Mouse (Mus musculus): ENCODE data around the gene Hpn. TPM values are rescaled to one million over a fixed set of nuclear protein-coding genes. Genes with fewer than 3 reads are reported as not detected.
A peak's percentile ranks its signal among the peaks of the same experiment; 100 is the strongest.

The Hpn gene
- polyA plus RNA-seq, 1 experiment from 2014 or later = 17.4 TPM

GRCm38 (mm10) chr7:31096892-31097564 lies 18.1 kb downstream of the Hpn start:
- Histone ChIP-seq H3K27ac (ENCODE audit: low read length) (no peak overlapping the region), H3K9me3 (ENCODE audit: control insufficient read depth, low read length) (no peaks in the 10 kb centered on the region), H3K4me2 (ENCODE audit: low read depth, low read length) (no peak overlapping the region), H3K4me1 (replicated peaks; ENCODE audit: control insufficient read depth, insufficient read depth, low read length) (0 out of 2 replicates have a peak, but pooled peaks cover 3% of the 10 kb centered on the region), H3K4me3 (ENCODE audit: low read length) (no peak overlapping the region), H3K9ac (ENCODE audit: low read length) (no peak overlapping the region), H3K36me3 (ENCODE audit: control insufficient read depth, insufficient read depth, low read length) (no peaks in the 10 kb centered on the region), H3K27me3 (ENCODE audit: control insufficient read depth, insufficient read depth, low read depth, low read length) (no peaks in the 10 kb centered on the region)
- 67% methylated on average over 9 of the region's 9 CpGs for WGBS
- ATAC-seq (ENCODE audit: low read depth) = no peak

GRCm38 (mm10) chr7:31094774-31095501 lies 20.2 kb downstream of the Hpn start:
- H3K27me3 ChIP-seq (ENCODE audit: control insufficient read depth, insufficient read depth, low read depth, low read length) = no peaks in the 10 kb centered on the region
- H3K4me3 ChIP-seq (ENCODE audit: low read length) = no peak overlapping the region
- peak; percentile 11; the same call in 1 of the 2 replicates for ATAC-seq (ENCODE audit: low read depth)
- 0 out of 2 replicates have a peak, but pooled peaks cover 3% of the 10 kb centered on the region for H3K4me1 ChIP-seq (replicated peaks; ENCODE audit: control insufficient read depth, insufficient read depth, low read length)
- no peaks in the 10 kb centered on the region for H3K9me3 ChIP-seq (ENCODE audit: control insufficient read depth, low read length)
- H3K9ac ChIP-seq (ENCODE audit: low read length) = no peak overlapping the region
- 23% methylated on average over 12 of the region's 12 CpGs for WGBS
- no peak overlapping the region for H3K27ac ChIP-seq (ENCODE audit: low read length)
- H3K4me2 ChIP-seq (ENCODE audit: low read depth, low read length) = no peak overlapping the region
- no peaks in the 10 kb centered on the region for H3K36me3 ChIP-seq (ENCODE audit: control insufficient read depth, insufficient read depth, low read length)

- no peaks in the 10 kb centered on the region for H3K9me3 ChIP-seq (ENCODE audit: control insufficient read depth, low read length)
Observed at GRCm38 (mm10) chr7:31089721-31090120, 25.4 kb downstream of the Hpn start.

GRCm38 (mm10) chr7:31088206-31088605 lies 26.9 kb downstream of the Hpn start:
- no peak overlapping the region for H3K9ac ChIP-seq (ENCODE audit: low read length)
- no peak for ATAC-seq (ENCODE audit: low read depth)
- H3K4me1 ChIP-seq (replicated peaks; ENCODE audit: control insufficient read depth, insufficient read depth, low read length) = peaks cover 9% of the 10 kb centered on the region
- no peak overlapping the region for H3K27ac ChIP-seq (ENCODE audit: low read length)
- no peak overlapping the region for H3K4me3 ChIP-seq (ENCODE audit: low read length)
- no peaks in the 10 kb centered on the region for H3K27me3 ChIP-seq (ENCODE audit: control insufficient read depth, insufficient read depth, low read depth, low read length)
- H3K9me3 ChIP-seq (ENCODE audit: control insufficient read depth, low read length) = no peaks in the 10 kb centered on the region
- H3K4me2 ChIP-seq (ENCODE audit: low read depth, low read length) = no peak overlapping the region
- WGBS = 63% methylated on average over 3 of the region's 3 CpGs
- H3K36me3 ChIP-seq (ENCODE audit: control insufficient read depth, insufficient read depth, low read length) = no peaks in the 10 kb centered on the region

More at GRCm38 (mm10) chr7:31089721-31090120, 25.4 kb downstream of the Hpn start:
- no peak for ATAC-seq (ENCODE audit: low read depth)
- H3K27me3 ChIP-seq (ENCODE audit: control insufficient read depth, insufficient read depth, low read depth, low read length) = no peaks in the 10 kb centered on the region
- no peak overlapping the region for H3K4me3 ChIP-seq (ENCODE audit: low read length)
- no peak overlapping the region for H3K27ac ChIP-seq (ENCODE audit: low read length)
- 69% methylated on average over 2 of the region's 2 CpGs for WGBS
- peaks cover 5% of the 10 kb centered on the region for H3K4me1 ChIP-seq (replicated peaks; ENCODE audit: control insufficient read depth, insufficient read depth, low read length)
- no peak overlapping the region for H3K9ac ChIP-seq (ENCODE audit: low read length)
- H3K4me2 ChIP-seq (ENCODE audit: low read depth, low read length) = no peak overlapping the region
- no peaks in the 10 kb centered on the region for H3K36me3 ChIP-seq (ENCODE audit: control insufficient read depth, insufficient read depth, low read length)

- H3K4me1 ChIP-seq (replicated peaks; ENCODE audit: control insufficient read depth, insufficient read depth, low read length) = peaks cover 9% of the 10 kb centered on the region
- WGBS = 40% methylated on average over 2 of the region's 2 CpGs
- H3K27me3 ChIP-seq (ENCODE audit: control insufficient read depth, insufficient read depth, low read depth, low read length) = no peaks in the 10 kb centered on the region
- no peaks in the 10 kb centered on the region for H3K9me3 ChIP-seq (ENCODE audit: control insufficient read depth, low read length)
- H3K4me3 ChIP-seq (ENCODE audit: low read length) = no peak overlapping the region
- H3K27ac ChIP-seq (ENCODE audit: low read length) = no peak overlapping the region
- no peak for ATAC-seq (ENCODE audit: low read depth)
- H3K4me2 ChIP-seq (ENCODE audit: low read depth, low read length) = no peak overlapping the region
- H3K9ac ChIP-seq (ENCODE audit: low read length) = no peak overlapping the region
- H3K36me3 ChIP-seq (ENCODE audit: control insufficient read depth, insufficient read depth, low read length) = no peaks in the 10 kb centered on the region
Observed at GRCm38 (mm10) chr7:31087262-31087661, 27.8 kb downstream of the Hpn start.

GRCm38 (mm10) chr7:31086175-31086755 lies 28.8 kb downstream of the Hpn start:
- Histone ChIP-seq H3K9ac (ENCODE audit: low read length) (no peak overlapping the region), H3K27ac (ENCODE audit: low read length) (no peak overlapping the region), H3K4me3 (ENCODE audit: low read length) (no peak overlapping the region), H3K27me3 (ENCODE audit: control insufficient read depth, insufficient read depth, low read depth, low read length) (no peaks in the 10 kb centered on the region), H3K9me3 (ENCODE audit: control insufficient read depth, low read length) (no peaks in the 10 kb centered on the region), H3K4me1 (replicated peaks; ENCODE audit: control insufficient read depth, insufficient read depth, low read length) (peaks cover 9% of the 10 kb centered on the region), H3K4me2 (ENCODE audit: low read depth, low read length) (no peak overlapping the region), H3K36me3 (ENCODE audit: control insufficient read depth, insufficient read depth, low read length) (no peaks in the 10 kb centered on the region)
- no peak for ATAC-seq (ENCODE audit: low read depth)
- WGBS = 86% methylated on average over 9 of the region's 9 CpGs

- H3K4me2 ChIP-seq (ENCODE audit: low read depth, low read length) = no peak overlapping the region
- no peaks in the 10 kb centered on the region for H3K9me3 ChIP-seq (ENCODE audit: control insufficient read depth, low read length)
- H3K27ac ChIP-seq (ENCODE audit: low read length) = peak overlapping the region; percentile 10; the same call in 1 of the 2 replicates
- H3K4me1 ChIP-seq (replicated peaks; ENCODE audit: control insufficient read depth, insufficient read depth, low read length) = peaks cover 9% of the 10 kb centered on the region
- 25% methylated on average over 3 of the region's 3 CpGs for WGBS
- peak; percentile 48; the same call in 1 of the 2 replicates for ATAC-seq (ENCODE audit: low read depth)
- H3K36me3 ChIP-seq (ENCODE audit: control insufficient read depth, insufficient read depth, low read length) = no peaks in the 10 kb centered on the region
- no peak overlapping the region for H3K9ac ChIP-seq (ENCODE audit: low read length)
- no peaks in the 10 kb centered on the region for H3K27me3 ChIP-seq (ENCODE audit: control insufficient read depth, insufficient read depth, low read depth, low read length)
- no peak overlapping the region for H3K4me3 ChIP-seq (ENCODE audit: low read length)
Observed at GRCm38 (mm10) chr7:31085171-31085570, 29.9 kb downstream of the Hpn start.

GRCm38 (mm10) chr7:31084140-31084539 lies 30.9 kb downstream of the Hpn start:
- Histone ChIP-seq H3K4me3 (ENCODE audit: low read length) (no peak overlapping the region), H3K27ac (ENCODE audit: low read length) (0 out of 2 replicates have a peak overlapping the region, but pooled peaks have one; percentile 0), H3K9me3 (ENCODE audit: control insufficient read depth, low read length) (no peaks in the 10 kb centered on the region), H3K9ac (ENCODE audit: low read length) (no peak overlapping the region), H3K27me3 (ENCODE audit: control insufficient read depth, insufficient read depth, low read depth, low read length) (no peaks in the 10 kb centered on the region), H3K36me3 (ENCODE audit: control insufficient read depth, insufficient read depth, low read length) (no peaks in the 10 kb centered on the region), H3K4me1 (replicated peaks; ENCODE audit: control insufficient read depth, insufficient read depth, low read length) (peaks cover 9% of the 10 kb centered on the region), H3K4me2 (ENCODE audit: low read depth, low read length) (no peak overlapping the region)
- 36% methylated on average over 9 of the region's 9 CpGs for WGBS
- peak; percentile 69 for ATAC-seq (ENCODE audit: low read depth)
